ENCODE assay signal across 12 mouse cellular contexts in the genomic region with DNA sequence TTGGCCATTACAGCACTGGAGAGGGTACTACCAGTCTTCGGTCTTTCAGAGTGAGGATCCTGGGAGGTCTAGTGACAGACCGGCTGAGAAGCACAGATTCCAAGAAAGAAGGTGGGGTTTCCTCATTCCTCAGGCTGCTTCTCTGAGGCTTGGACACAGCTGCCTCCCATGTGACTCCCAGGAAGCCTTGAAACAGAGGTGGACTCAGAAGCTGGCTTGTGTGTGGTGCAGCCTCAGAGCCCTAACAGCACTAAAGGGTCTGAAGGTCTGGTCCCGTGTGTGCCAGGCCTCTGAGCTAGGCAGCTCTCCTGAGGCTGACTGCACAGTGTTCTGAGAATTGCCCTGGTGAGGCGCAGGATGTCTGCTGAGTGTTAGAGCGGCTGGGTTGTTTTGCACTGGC. TPM values are rescaled to one million over a fixed set of nuclear protein-coding genes. Genes with fewer than 3 reads are reported as not detected.
DNase-seq lines count a peak whose midpoint lies in the region; ATAC-seq and TF ChIP-seq lines count a peak whose summit lies in the region.
"Had no signal": no experiment of that assay in that cellular context is flagged by ENCODE, and none has a peak within 500 bp of the region (broad histone marks: within the 10 kb centered on the region; RNA-seq: fewer than 3 reads in every experiment).

No protein-coding gene starts in this region.

- no peak for TF ChIP-seq CTCF in C2C12 (IDR thresholded peaks at IDR 0.05; ENCODE audit: control insufficient read depth, insufficient read depth, insufficient read length)

- no peak overlapping the region for H3K4me3 ChIP-seq in C2C12 (ENCODE audit: insufficient read depth, poor library complexity, severe bottlenecking)
- H3K4me3 ChIP-seq in limb, embryonic 10.5 days, result no peak overlapping the region
- H3K4me3 ChIP-seq: megakaryocyte, embryonic 14.5 days had no signal

- no peaks in the 10 kb centered on the region for H3K27me3 ChIP-seq in C2C12 (ENCODE audit: control insufficient read depth, insufficient read depth, insufficient read length)
- H3K27me3 ChIP-seq in limb, embryonic 10.5 days (ENCODE audit: low read depth, poor library complexity, severe bottlenecking), result no peaks in the 10 kb centered on the region

- H3K4me1 ChIP-seq in limb, embryonic 10.5 days, result peaks cover 18% of the 10 kb centered on the region

- no peak for ATAC-seq in granulocyte monocyte progenitor cell, adult 5-6 weeks (replicated peaks; ENCODE audit: poor library complexity, severe bottlenecking)
- ATAC-seq: CD4-positive, CD25-positive, alpha-beta regulatory T cell, adult 4 months had no signal

- 58% methylated on average over 5 of the region's 5 CpGs for WGBS in limb, embryonic 10.5 days

- peak overlapping the region; percentile 56 for H3K27ac ChIP-seq in limb, embryonic 10.5 days

- no peaks in the 10 kb centered on the region for H3K79me2 ChIP-seq in C2C12 (ENCODE audit: control insufficient read depth, insufficient read depth)

- H3ac ChIP-seq in C2C12 (ENCODE audit: control insufficient read depth, insufficient read length, low read depth), result peak overlapping the region; percentile 12

- peak; percentile 97 for DNase-seq in heart, adult 11 months
- DNase-seq in heart, postnatal 4 days, result no peak
- DNase-seq in gastrocnemius, postnatal 25 days, result peak; percentile 46
- no peak for DNase-seq in limb, embryonic 10.5 days (ENCODE audit: low spot score)
- no peak for DNase-seq in cerebellum, adult 9-11 months
- no peak for DNase-seq in natural killer cell, adult 2 months (ENCODE audit: low spot score in 2 of 2)
- DNase-seq: kidney, postnatal 25 days had no signal

- H3K79me3 ChIP-seq in C2C12 (ENCODE audit: low read depth), result no peaks in the 10 kb centered on the region

- H3K36me3 ChIP-seq in C2C12 (ENCODE audit: control insufficient read depth, insufficient read depth), result no peaks in the 10 kb centered on the region
- H3K36me3 ChIP-seq in limb, embryonic 10.5 days, result no peaks in the 10 kb centered on the region

- no peaks in the 10 kb centered on the region for H3K9me3 ChIP-seq in limb, embryonic 10.5 days (replicated peaks)
- H3K9me3 ChIP-seq: megakaryocyte, embryonic 14.5 days had no signal

TF ChIP-seq in C2C12, 6 proteins besides CTCF, POLR2A, EP300 and RAD21:
- peak; percentile 55 for TF ChIP-seq MAX (IDR thresholded peaks at IDR 0.05)
- TF ChIP-seq MYOG (IDR thresholded peaks at IDR 0.05; ENCODE audit: control insufficient read depth, extremely low read depth, insufficient read length), result no peak
- TF ChIP-seq USF1 (IDR thresholded peaks at IDR 0.05; ENCODE audit: low read depth), result peak; percentile 78
- no peak for TF ChIP-seq CEBPB (IDR thresholded peaks at IDR 0.05; ENCODE audit: low read depth)

RNA-seq across cellular contexts. Expression of a gene that starts 18.3 kb away (rescaled TPM):
- total RNA-seq in heart, postnatal 4 days (2021), result not detected
- polyA plus RNA-seq in C2C12 (2012; fragmentation: generic; extraction: Trizol), result not detected
- total RNA-seq in gastrocnemius, postnatal 25 days (2021), result not detected
- not detected in 2 replicates for polyA plus RNA-seq in limb, embryonic 10.5 days (2016; fragmentation: Nextera tagmentation; extraction: Ambion mirVana)
- not detected in 2 replicates for total RNA-seq in granulocyte monocyte progenitor cell, adult 5-6 weeks (2014; fragmentation: Nextera tagmentation)
- total RNA-seq in granulocyte monocyte progenitor cell, adult 5-6 weeks (2017), result not detected in 2 replicates
- total RNA-seq: adrenal gland, postnatal 4 days had no signal
- polyA plus RNA-seq: CD4-positive, CD25-positive, alpha-beta regulatory T cell, adult 4 months had no signal

RNA-seq across cellular contexts. Expression of a gene that starts 29.3 kb away (rescaled TPM):
- total RNA-seq in heart, postnatal 4 days (2021), result 10 to 100 TPM; 13.2 to 16.4 TPM
- polyA plus RNA-seq in C2C12 (2012; fragmentation: generic; extraction: Trizol), result 4.1 TPM
- total RNA-seq in gastrocnemius, postnatal 25 days (2021), result 10 to 100 TPM; 25.1 to 26.0 TPM
- 16.9 and 20.7 TPM in 2 replicates for polyA plus RNA-seq in limb, embryonic 10.5 days (2016; fragmentation: Nextera tagmentation; extraction: Ambion mirVana)
- total RNA-seq in granulocyte monocyte progenitor cell, adult 5-6 weeks (2014; fragmentation: Nextera tagmentation), result 22.0 and 32.6 TPM in 2 replicates
- total RNA-seq in granulocyte monocyte progenitor cell, adult 5-6 weeks (2017), result 26.9 and 30.5 TPM in 2 replicates

Comparison
In these comparisons a context has a peak if more than half of its experiments do, and no peak if none do; other contexts are left out.
1. DNase-seq: peak in heart, adult 11 months (single experiment) and gastrocnemius, postnatal 25 days (single experiment); none in heart, postnatal 4 days (single experiment), limb, embryonic 10.5 days (single experiment), cerebellum, adult 9-11 months (single experiment) and natural killer cell, adult 2 months (0 of 2).